Mouse (Mus musculus): ENCODE measurements at regions not wholly inside any gene's neighbourhood (a gene's known extent, or its start where the extent isn't known, plus 50 kb on each side); places are given as distances from the start of the nearest gene placed in this dataset.
"Not testable (repeated sequence)": the region's sequence is repeated elsewhere in the genome, so short reads cannot be mapped to it uniquely, and the experiment has no call there.

- intact Hi-C loops (cut with DNase I); DNase-seq: not testable (repeated sequence)
These were observed 178.0 kb downstream of the Wdr11 start for GRCm38 (mm10) chr7:129769673-129770072.

- intact Hi-C loops (cut with DNase I), result no loop called here
These were observed 180.2 kb downstream of the Wdr11 start for GRCm38 (mm10) chr7:129771876-129772275.

GRCm38 (mm10) chr7:129772540-129773331 is 181.1 kb downstream of the Wdr11 start:
- intact Hi-C loops (cut with DNase I), result no loop called here
- DNase-seq, result no peak

More at GRCm38 (mm10) chr7:129771876-129772275, 180.2 kb downstream of the Wdr11 start:
- DNase-seq, result no peak

GRCm38 (mm10) chr7:129774261-129774861 is 182.7 kb downstream of the Wdr11 start:
- DNase-seq, result peak; percentile 88
- intact Hi-C loops (cut with DNase I), result no loop called here

GRCm38 (mm10) chr7:129775189-129775588 is 183.5 kb downstream of the Wdr11 start:
- intact Hi-C loops (cut with DNase I), result no loop called here
- DNase-seq, result peak; percentile 53

- intact Hi-C loops (cut with DNase I), result no loop called here
- DNase-seq, result peak; percentile 89
These were observed 187.3 kb downstream of the Wdr11 start for GRCm38 (mm10) chr7:129778842-129779421.

- DNase-seq, result no peak
- intact Hi-C loops (cut with DNase I), result loop anchor here (10.0 kb wide), 1 partner anchor 485 kb away; no protein-coding TSS in a partner anchor
These were observed 188.3 kb downstream of the Wdr11 start for GRCm38 (mm10) chr7:129779939-129780338.

- intact Hi-C loops (cut with DNase I), result loop anchor here (10.0 kb wide), 1 partner anchor 483 kb away; no protein-coding TSS in a partner anchor
- peak; percentile 38 for DNase-seq
These were observed 190.1 kb downstream of the Wdr11 start for GRCm38 (mm10) chr7:129781756-129782155.

- intact Hi-C loops (cut with DNase I), result loop anchor here (10.0 kb wide), 1 partner anchor 480 kb away; no protein-coding TSS in a partner anchor
- no peak for DNase-seq
These were observed 193.3 kb downstream of the Wdr11 start for GRCm38 (mm10) chr7:129784966-129785365.

GRCm38 (mm10) chr7:129787011-129787410 is 195.3 kb downstream of the Wdr11 start:
- DNase-seq, result peak; percentile 52
- intact Hi-C loops (cut with DNase I), result loop anchor here (10.0 kb wide), 1 partner anchor 478 kb away; no protein-coding TSS in a partner anchor

- DNase-seq, result no peak
- intact Hi-C loops (cut with DNase I), result loop anchor here (10.0 kb wide), 1 partner anchor 477 kb away; no protein-coding TSS in a partner anchor
These were observed 196.1 kb downstream of the Wdr11 start for GRCm38 (mm10) chr7:129787736-129788135.

- intact Hi-C loops (cut with DNase I), result loop anchor here (10.0 kb wide), 1 partner anchor 475 kb away; no protein-coding TSS in a partner anchor
- peak; percentile 33 for DNase-seq
These were observed 197.8 kb downstream of the Wdr11 start for GRCm38 (mm10) chr7:129789461-129789860.

- intact Hi-C loops (cut with DNase I), result no loop called here
- peak; percentile 16 for DNase-seq
These were observed 199.2 kb downstream of the Wdr11 start for GRCm38 (mm10) chr7:129790590-129791449.

- intact Hi-C loops (cut with DNase I), result no loop called here
- DNase-seq, result peak; percentile 51
These were observed 199.8 kb downstream of the Wdr11 start for GRCm38 (mm10) chr7:129791450-129791820.

GRCm38 (mm10) chr7:129793733-129794132 is 202.1 kb downstream of the Wdr11 start:
- intact Hi-C loops (cut with DNase I), result no loop called here
- DNase-seq, result no peak

- intact Hi-C loops (cut with DNase I), result no loop called here
- DNase-seq, result no peak
These were observed 202.6 kb downstream of the Wdr11 start for GRCm38 (mm10) chr7:129794276-129794675.

GRCm38 (mm10) chr7:129798525-129798924 is 206.9 kb downstream of the Wdr11 start:
- intact Hi-C loops (cut with DNase I), result no loop called here
- no peak for DNase-seq

- intact Hi-C loops (cut with DNase I), result no loop called here
- DNase-seq, result no peak
These were observed 208.8 kb downstream of the Wdr11 start for GRCm38 (mm10) chr7:129800461-129800867.

GRCm38 (mm10) chr7:129801431-129801847 is 209.8 kb downstream of the Wdr11 start:
- DNase-seq, result peak; percentile 61
- intact Hi-C loops (cut with DNase I), result no loop called here

GRCm38 (mm10) chr7:129802168-129802567 is 210.5 kb downstream of the Wdr11 start:
- no peak for DNase-seq
- intact Hi-C loops (cut with DNase I), result no loop called here
